Mouse (Mus musculus): Measurements from ENCODE around the gene Tssk6.

Tssk6 gene

GRCm38 (mm10) chr8:69902163-69903062 lies at the start of gene Tssk6, which contains the start of the genes Ndufa13 and Yjefn3:
TSS of gene Tssk6 (plus strand) at chr8:69902184.
TSS of gene Ndufa13 (minus strand) at chr8:69902558.
TSS of gene Yjefn3 (minus strand) at chr8:69902712.
- DNase-seq, result peak in 1 of 2 experiments; percentile 60

GRCm38 (mm10) chr8:69853869-69854268 lies 48.1 kb upstream of the Tssk6 start:
- DNase-seq, result no peak

- DNase-seq, result peak in 1 of 2 experiments; percentile 16
These were observed 41.2 kb upstream of the Tssk6 start for GRCm38 (mm10) chr8:69860807-69861206.

DNA sequence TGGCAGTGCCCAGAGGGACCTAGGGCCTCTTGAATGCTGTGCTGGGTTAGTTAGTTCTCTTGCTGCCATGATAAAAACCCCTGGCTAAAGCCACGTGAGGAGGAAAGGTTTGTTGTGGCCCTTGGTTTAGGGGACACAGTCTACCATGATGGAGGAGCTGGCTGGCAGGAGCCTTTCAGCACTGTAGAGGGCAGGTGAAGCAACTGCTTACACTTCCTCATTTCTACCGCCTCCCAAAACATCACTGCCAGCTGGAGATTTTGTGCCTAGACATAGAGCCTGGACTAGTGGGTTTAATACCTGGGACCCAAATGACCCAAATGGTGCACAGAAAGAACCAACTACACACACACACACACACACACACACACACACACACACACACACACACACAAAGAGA lies 40.7 kb upstream of the Tssk6 start:
- no peak for DNase-seq

GRCm38 (mm10) chr8:69863387-69864020 lies 38.5 kb upstream of the Tssk6 start:
- DNase-seq, result peak in 1 of 2 experiments; percentile 8

- peak in 1 of 2 experiments; percentile 12 for DNase-seq
These were observed 37.8 kb upstream of the Tssk6 start for GRCm38 (mm10) chr8:69864180-69864579.

- peak in 1 of 2 experiments; percentile 44 for DNase-seq
These were observed 34.2 kb upstream of the Tssk6 start for GRCm38 (mm10) chr8:69867696-69868326.

GRCm38 (mm10) chr8:69870003-69870765 lies 31.8 kb upstream of the Tssk6 start:
- DNase-seq, result peak in 1 of 2 experiments; percentile 20

DNA sequence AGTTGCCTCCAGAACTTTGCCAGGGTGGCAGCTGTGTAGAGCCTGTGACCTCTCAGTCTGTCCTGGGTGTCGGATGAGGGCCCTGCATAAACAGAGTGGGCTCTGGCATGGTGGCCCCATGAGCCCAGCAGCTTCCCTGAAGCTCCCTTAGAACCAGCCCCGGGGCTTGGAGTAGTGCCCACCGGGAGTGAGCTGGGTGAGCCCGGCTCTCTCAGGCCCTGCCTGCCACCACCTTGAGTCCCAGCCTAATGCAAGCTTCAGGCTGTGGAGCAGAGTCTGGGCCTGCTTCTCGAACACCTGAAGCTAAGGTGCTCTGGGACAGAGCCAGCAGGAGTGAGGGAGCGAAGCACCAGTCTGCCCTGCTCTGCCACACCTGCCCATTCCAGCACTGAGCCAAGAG lies 31.1 kb upstream of the Tssk6 start:
- peak in 1 of 2 experiments; percentile 18 for DNase-seq

DNA sequence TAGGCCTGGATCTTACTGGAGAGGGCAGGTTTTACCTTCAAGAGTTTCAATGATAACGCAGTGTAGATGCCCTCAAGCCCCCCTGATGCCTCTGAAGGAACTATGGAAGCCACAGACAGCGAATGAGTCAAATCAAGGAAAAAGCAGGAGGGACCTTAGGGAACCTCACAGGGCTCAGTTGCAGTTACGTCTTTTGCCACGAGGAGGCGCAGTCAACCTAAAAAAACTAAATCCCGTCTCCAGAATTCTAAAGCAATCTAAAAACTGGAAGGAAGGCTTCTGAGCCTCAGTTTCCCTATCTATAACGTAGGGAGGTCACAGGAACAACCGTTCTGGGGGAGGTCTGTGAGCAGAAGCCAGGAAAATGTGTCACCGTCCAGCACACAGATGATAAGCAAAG lies 27.8 kb upstream of the Tssk6 start:
- DNase-seq, result peak in 1 of 2 experiments; percentile 71

DNA sequence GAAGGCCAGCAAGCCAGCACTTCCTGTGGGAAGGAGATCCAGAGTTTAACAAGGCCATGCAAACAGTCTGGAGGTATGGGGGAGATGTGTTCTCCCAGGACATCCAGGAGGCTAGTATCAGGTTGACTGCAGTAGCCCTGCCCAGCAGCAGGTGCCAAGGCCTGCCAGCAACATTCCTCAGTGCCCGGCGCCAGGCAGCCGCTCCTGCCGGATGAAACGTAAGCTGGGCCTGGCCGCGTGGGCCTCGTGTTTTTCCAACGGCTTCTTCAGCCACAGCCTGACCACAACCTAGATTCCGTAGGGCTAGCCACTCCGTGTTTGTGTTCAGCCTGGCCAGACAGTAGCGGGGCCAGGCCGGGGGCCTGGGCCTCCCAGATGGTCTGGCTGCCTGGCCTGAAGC lies 27.3 kb upstream of the Tssk6 start:
- DNase-seq, result no peak

DNA sequence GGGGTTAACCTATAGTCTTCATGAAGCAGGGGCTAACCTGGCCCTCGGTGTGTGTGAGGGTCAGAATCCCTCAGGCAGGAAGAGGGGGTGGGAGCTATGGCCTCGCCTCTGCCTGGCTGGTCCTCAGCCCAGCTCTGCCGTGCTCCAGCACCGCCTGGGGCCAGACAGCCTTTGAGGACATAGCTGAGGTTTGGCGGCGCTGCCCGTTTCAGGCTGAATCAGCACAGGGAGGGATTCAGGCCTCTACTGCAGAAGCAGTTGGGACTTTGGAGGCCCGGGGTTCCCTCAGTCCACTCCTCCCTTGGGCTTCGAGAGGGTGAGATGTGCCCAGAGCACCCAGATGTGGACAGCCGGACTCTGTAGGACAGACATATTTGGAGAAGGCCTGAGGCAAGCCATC lies 25.9 kb upstream of the Tssk6 start:
- no peak for DNase-seq

GRCm38 (mm10) chr8:69876967-69877366 lies 25.0 kb upstream of the Tssk6 start:
- no peak for DNase-seq

DNA sequence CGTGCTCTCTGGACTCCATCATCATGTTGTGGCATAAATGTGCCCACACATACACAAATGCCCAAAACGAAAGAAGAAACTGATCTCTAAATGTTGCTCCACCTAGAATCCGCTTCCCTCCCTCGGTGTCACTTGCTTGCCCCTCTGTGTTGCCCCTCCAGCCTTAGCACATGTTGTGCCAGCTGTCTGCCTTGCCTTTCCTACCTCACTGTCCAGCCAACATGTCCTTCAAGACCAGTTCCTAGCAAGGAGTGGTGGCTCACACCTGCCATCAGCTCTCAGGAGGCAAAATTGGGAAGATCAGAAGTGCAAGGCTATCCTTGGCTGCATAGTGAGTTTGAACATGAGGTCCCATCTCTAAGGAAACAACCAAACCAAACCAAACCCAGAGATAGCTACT lies 24.6 kb upstream of the Tssk6 start:
- no peak for DNase-seq

- DNase-seq, result no peak
These were observed 24.0 kb upstream of the Tssk6 start for GRCm38 (mm10) chr8:69877992-69878391.

DNA sequence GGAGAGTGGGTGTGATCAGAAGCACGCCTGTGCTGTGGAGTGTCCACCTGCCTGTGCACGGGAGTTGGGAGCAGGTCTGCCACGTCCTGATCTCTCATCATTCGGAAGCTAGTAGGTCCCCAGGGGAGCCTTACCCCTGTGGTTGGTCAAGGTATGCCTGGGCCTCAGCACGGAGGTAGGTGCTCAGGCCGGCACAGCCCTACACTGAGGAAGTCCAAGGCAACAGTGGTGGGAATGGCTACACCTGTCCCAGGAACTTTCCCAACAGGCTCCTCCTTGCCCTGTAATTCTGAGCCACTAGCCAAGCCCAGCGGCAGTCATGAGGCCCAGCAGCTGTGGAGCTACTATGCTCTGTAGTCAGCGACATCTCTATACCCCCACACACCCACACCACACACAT lies 22.3 kb upstream of the Tssk6 start:
- no peak for DNase-seq

GRCm38 (mm10) chr8:69880841-69881240 lies 21.1 kb upstream of the Tssk6 start:
- no peak for DNase-seq

DNA sequence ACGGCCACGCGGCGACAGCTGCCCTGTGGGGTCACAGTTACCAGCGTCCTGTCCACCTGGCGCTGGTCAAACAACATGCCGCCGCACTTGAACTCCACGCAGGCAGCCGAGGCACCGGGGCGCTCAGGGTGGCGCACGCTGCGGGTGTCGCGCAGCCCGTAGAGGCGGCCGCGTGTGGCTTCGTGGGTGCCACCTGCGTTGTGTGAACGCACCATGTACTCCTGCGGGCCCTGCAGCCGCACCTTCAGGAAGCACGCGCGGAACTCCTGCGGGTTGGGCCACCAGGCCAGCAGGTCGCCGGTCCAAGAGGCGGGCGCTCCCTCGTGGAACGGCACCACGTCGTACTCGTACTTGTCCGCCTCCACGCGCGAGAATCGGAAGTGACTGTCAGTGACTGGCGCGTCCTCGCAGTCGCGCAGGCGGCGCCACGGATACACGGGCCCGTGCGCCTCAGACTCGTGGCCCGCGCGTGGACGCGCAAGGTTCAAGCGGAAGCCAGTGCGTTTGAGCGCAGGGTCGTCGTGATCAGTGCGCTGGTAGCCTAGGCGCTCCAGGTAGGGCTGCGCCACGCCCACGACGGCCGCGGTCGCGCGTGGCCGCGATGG lies 20.6 kb upstream of the Tssk6 start:
- no peak for DNase-seq

- peak; percentile 75 to 90 for DNase-seq
These were observed 19.8 kb upstream of the Tssk6 start for GRCm38 (mm10) chr8:69882021-69882756.

- DNase-seq, result no peak
These were observed 19.0 kb upstream of the Tssk6 start for GRCm38 (mm10) chr8:69882833-69883600.

- DNase-seq, result no peak
These were observed 17.8 kb upstream of the Tssk6 start for GRCm38 (mm10) chr8:69884141-69884540.
